Mouse (Mus musculus): ENCODE data around the gene Tlx3. TPM values are rescaled to one million over a fixed set of nuclear protein-coding genes. Genes with fewer than 3 reads are reported as not detected.

Tlx3 gene
- polyA plus RNA-seq (2012; rRNA removed), result 0.19 TPM in 1 of 2 replicates, not detected in the other

GRCm38 (mm10) chr11:33203383-33204328 is at the start of gene Tlx3:
Gene Tlx3, minus strand, starts transcription at chr11:33203589.

GRCm38 (mm10) chr11:33162998-33163506 is 40.3 kb downstream of the Tlx3 start, which contains the start of gene Npm1:
Gene Npm1, minus strand, starts transcription at chr11:33163206.

Other genes starting within 250 kb of the Tlx3 start
- gene Fgf18, start 56.2 kb downstream of the Tlx3 start, polyA plus RNA-seq (2012; rRNA removed), result 3.2 and 4.0 TPM in 2 replicates
- 37.0 and 56.1 TPM in 2 replicates for gene Npm1, start 40.4 kb downstream of the Tlx3 start, polyA plus RNA-seq (2012; rRNA removed)
- gene Gm12117, start 73.1 kb upstream of the Tlx3 start, polyA plus RNA-seq (2012; rRNA removed), result not detected in 2 replicates

All from ovary, adult 2 months (tissue).